Mouse (Mus musculus): Measurements from ENCODE around the gene Lrrc73.

Lrrc73 gene

DNA sequence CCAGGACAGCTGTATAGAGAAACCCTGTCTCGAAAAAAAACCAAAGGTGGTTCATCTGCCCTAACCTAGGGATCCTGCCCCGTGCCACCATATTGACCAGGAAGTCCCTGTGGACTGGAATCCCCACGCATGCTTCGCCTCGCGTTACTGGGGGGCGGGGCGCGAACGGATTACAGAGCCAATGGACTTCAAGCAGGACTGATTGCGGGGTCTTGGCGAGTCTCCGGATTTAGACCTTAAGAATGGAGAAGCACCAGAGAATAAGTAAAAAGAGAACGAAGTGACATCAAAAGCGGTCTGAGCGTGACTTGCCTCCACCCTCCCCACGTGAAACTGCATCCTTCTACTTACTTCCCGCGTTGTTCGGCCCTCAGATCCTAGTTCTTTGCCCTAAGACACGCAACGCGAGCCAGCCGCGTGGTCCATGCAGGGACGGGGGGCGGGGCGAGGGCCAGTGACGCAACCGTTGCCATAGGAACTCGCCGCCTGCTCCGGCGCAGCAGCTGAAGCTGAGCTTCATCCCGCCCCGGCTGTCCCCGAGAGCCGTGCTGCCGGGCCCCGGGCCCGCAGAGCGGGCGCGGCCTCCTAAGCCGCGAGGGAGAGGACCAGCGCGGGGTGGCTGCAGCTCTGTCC, at the start of gene Lrrc73:
Gene Lrrc73 (plus strand): TSS at position 80 of the 633 bp plus-strand sequence.
- peak; percentile 74 for DNase-seq (ENCODE audit: low spot score)

DNA sequence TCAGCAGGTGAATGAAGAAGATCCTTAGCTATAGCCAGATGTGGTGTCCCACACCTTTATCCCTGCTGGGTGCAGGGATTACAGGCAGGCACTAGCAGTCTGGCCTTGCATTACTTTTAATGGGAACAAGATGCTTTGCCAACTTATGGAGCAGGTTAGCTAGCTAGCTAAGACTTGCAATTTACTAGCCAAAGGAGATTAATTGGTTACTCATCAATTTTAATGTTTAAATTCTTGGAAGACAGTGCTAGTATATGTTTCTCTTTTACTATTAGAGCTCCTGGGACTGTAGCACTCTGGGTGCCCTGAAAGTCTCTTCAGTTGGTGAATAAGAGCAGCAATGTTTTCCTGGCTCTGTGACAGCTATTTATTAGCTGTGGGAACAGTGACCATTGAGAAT, 46.7 kb upstream of the Lrrc73 start:
- DNase-seq (ENCODE audit: low spot score) = no peak

DNA sequence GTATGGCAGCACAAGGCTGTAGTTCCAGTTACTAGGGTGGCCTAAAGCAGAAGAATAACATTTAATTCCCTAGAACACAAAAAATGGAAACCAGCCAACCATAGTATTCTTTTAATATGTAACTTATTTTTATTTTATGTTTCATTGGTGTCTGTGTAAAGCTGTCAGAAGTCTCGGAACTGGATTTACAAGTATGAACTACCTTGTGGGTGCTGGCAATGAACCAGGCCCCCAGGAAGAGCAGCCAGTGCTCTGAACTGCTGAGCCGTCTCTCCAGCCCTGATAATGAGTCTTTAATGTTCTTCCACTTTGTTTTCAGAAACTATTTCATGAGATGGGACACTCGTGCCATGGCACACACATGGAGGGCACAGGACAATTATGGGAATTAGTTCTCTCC, 42.8 kb upstream of the Lrrc73 start:
- no peak for DNase-seq (ENCODE audit: low spot score)

GRCm38 (mm10) chr17:46221601-46222000, 31.7 kb upstream of the Lrrc73 start:
- DNase-seq (ENCODE audit: low spot score) = no peak

DNA sequence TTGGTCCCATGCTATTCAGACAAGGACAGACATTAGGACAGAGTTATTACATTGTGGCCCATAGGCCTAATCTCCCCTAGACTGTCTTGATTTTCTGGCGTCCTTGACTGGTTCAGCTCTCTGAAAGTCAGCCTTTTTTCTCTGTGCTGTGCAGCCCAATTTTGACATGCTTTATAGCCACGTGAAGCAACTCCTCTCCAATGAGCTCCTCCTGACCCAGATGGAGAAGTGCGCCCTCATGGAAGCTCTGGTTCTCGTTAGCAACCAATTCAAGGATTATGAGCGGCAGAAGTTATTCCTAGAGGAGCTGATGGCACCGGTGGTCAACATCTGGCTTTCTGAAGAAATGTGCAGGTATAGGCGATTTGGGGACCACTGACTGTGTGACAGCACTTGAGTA, 25.8 kb upstream of the Lrrc73 start:
- DNase-seq (ENCODE audit: low spot score) = no peak

DNA sequence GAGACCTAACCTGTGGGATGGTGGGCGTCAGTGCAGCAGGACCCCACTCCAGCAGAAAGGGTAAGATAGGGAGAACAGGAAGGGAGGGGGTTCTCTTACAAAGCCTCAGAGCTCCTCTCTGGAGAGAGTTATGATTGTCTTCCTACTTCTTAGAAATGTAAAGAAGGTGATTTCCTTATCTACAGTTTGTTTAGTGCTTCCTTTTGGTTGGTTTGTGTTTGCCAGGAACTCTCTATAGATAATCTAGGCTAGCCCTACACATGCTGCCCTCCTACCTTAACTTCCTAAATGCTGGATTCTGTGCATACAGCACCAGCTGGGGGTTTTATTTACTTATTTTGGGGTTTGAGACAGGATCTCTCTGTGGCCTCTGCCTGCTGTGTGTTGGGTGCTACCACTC, 17.3 kb upstream of the Lrrc73 start:
- DNase-seq (ENCODE audit: low spot score) = no peak

DNA sequence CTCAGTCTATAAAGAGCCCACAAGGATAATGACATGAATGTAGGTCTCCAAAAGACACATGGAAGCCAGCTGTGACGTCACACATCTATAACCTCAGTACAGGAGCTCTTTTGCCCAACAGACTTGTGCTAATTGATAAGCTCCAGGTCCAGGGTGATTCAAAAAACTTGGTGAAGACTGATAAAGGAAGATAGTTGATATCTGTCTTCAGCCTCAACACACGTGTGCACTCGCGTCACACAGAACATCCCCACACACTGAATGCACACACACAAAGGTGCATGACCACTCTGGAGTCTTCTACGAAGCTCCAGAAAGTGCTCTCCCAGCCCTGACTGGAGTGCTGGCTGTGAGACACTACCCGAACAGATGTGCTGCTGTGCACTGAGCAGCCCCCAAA, 16.3 kb upstream of the Lrrc73 start:
- DNase-seq (ENCODE audit: low spot score) = no peak

- no peak for DNase-seq (ENCODE audit: low spot score)
These were observed 15.9 kb upstream of the Lrrc73 start for GRCm38 (mm10) chr17:46237480-46237879.

DNA sequence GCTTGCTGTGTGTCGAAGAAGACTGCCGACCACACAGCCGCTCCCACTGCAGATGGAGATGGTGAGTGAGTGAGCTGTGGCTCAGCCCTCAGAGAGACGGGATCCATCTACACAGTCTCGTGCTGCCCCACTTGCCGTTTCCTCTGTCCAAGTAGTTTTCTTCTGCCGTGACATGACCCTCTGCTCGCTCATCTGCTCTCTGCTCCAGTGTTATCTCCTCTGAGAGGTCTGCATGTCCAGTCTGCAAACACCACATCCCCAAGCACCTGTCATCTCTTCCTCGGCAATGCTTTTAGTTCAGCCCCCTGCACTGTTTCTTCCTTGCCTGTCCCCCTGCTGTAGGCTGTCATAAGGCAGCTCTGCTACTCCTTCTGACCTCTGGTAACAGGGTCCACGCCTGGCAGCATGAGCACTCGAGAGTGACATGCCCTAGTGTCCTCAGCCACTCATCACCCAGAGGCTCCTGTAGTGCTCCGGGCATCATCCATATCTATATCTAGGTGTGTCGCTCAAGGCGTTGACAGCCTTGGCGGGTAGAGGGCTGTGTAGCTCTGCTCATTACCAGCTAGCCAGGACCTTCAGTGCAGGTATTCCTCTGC, 13.7 kb upstream of the Lrrc73 start:
- DNase-seq (ENCODE audit: low spot score) = no peak

DNA sequence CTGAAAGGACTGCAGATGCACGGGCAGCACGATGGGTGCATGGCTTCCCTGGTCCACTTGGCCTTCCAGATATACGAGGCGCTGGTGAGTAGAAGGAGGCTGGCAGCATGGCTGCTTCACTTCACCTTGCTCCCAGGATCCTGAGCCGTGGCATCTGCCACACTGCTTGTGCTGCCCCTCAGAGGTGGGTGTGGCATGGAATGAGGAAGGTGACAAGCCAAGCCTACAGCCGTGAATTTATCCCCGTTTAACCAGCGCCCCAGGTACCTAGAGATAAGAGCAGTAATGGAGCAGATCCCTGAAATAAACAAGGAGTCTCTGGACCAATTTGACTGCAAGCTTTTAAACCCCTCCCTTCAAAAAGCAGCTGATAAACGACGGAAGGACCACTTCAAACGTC, 11.9 kb upstream of the Lrrc73 start:
- no peak for DNase-seq (ENCODE audit: low spot score)

DNA sequence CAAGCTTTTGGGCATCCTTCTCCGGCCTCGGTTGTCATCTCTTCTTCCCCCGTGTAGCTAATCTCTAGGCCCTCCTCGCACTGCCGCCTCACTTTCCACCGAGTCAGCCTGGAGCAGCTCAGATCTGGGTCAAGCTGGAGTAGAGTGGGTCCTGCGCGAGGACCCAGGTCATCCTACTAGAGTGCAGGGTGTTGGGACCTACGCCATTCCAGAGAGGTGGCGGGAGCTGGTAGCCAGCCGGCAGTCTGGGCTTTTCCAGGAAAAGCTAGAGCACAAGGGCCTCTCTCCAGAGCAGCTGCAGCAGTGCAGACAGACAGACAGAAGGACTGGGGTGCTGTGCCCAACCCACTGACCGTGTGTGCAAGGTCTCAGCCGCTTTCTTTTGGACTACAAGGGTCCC, 11.1 kb upstream of the Lrrc73 start:
- no peak for DNase-seq (ENCODE audit: low spot score)

GRCm38 (mm10) chr17:46242993-46243392, 10.3 kb upstream of the Lrrc73 start:
- no peak for DNase-seq (ENCODE audit: low spot score)

GRCm38 (mm10) chr17:46243624-46244023, 9.7 kb upstream of the Lrrc73 start:
- DNase-seq (ENCODE audit: low spot score) = no peak

GRCm38 (mm10) chr17:46244579-46244978, 8.8 kb upstream of the Lrrc73 start:
- DNase-seq (ENCODE audit: low spot score) = no peak

- peak; percentile 89 for DNase-seq (ENCODE audit: low spot score)
These were observed 5.7 kb upstream of the Lrrc73 start, which contains the start of the genes Polr1c and Yipf3 for GRCm38 (mm10) chr17:46247512-46248188. Gene Polr1c (minus strand): TSS chr17:46248054. Gene Yipf3 (plus strand): TSS chr17:46248080.

- DNase-seq (ENCODE audit: low spot score) = no peak
These were observed 5.2 kb upstream of the Lrrc73 start for GRCm38 (mm10) chr17:46248189-46248522.

DNA sequence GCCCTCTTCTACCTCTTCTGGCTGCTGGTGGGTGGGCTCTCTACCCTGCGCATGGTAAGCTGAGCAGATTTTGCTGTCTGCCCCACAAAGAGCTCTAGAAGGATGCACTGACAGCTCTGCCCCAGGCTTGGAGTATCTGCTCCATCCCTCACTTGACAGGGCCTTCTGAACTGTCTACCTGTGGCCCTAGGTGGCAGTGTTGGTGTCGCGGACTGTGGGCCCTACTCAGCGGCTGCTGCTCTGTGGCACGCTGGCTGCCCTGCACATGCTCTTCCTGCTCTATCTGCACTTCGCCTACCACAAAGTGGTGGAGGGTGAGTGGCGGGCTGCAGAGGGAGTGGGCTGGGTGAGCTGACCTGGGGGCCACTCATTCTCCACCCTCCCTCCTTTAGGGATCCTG, 2.2 kb upstream of the Lrrc73 start:
- DNase-seq (ENCODE audit: low spot score) = no peak

DNA sequence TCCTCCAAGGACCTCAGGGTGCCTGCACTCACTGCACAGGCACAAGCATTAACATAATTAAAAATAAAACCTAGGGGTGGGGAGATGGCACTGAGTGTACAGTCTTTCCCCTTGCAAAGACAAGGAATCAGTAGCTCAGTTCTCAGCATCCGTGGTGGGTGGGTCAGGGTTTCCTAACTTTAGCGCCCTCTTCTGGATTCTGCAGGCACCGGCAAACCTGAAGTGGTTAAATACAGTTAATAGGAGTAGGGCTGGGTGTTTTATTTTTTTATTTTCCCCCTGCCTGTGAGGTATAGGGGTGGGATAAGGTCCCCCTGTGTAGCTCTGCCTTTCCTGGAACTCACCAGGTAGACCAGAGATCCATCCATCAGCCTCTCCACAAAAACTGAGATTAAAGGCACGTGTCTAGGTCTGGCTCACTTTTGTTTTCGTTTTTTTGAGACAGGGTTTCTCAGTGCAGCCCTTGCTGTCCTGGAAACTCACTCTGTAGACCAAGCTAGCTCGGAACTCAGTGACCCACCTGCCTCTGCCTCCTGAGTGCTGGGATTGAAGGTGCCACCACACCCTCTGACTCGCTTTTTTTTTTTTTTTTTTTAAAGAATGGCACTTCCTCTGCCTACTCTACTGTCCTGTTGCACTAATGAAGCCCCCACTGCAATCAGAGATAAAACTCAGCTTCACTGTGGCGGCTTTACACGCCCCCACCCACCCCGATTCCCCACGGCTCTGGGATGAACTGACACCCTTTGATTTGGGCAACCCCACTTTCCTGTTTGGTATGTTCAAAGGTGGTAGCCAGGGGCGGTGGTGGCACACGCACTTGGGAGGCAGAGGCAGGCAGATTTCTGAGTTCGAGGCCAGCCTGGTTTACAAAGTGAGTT, 520 bp upstream of the Lrrc73 start:
- DNase-seq (ENCODE audit: low spot score) = peak; percentile 56

- no peak for DNase-seq (ENCODE audit: low spot score)
These were observed 775 bp downstream of the Lrrc73 start for GRCm38 (mm10) chr17:46254106-46254505.

- DNase-seq (ENCODE audit: low spot score) = no peak
These were observed 1.8 kb downstream of the Lrrc73 start for GRCm38 (mm10) chr17:46255147-46255546.

GRCm38 (mm10) chr17:46258279-46259053, 5.1 kb downstream of the Lrrc73 start:
- DNase-seq (ENCODE audit: low spot score) = no peak

DNA sequence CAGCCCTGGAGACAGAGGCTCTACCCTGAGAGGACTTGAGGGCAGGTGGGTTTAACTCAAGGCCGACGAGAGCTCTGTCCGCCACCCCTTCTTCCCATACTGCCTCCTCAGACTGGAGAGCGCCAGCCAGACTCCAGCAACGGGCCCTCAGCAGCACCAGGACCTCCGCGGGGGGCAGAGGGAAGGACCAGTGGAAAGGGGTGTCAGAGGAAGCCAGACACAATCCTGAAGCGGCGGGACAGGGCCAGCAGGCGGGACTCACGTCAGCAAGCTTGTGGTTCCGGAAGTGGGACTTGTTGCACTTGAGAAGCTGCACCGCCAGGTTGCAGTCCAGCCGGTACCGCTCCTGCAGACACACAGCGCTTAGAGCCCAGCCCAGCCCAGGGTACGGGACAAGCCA, 6.3 kb downstream of the Lrrc73 start:
- no peak for DNase-seq (ENCODE audit: low spot score)

All from c-Kit-positive CD71-positive TER-119-positive erythroid progenitor cells, embryonic 14.5 days (primary cell).